Mouse (Mus musculus) c-Kit-positive CD71-negative TER-119-negative erythroid progenitor cells, embryonic 14.5 days (primary cell): ENCODE measurements around the gene Olfr1354.
"Not testable (repeated sequence)": the region's sequence is repeated elsewhere in the genome, so short reads cannot be mapped to it uniquely, and the experiment has no call there.

ENCODE experiments used
- DNase-seq: peaks from one replicate; pipeline ENCODE4 v3.0.0-alpha.2; 2013; ENCODE audit warnings: low read depth

Olfr1354 gene

GRCm38 (mm10) chr10:78912871-78913270 is at the start of gene Olfr1354:
Gene Olfr1354 (plus strand): TSS chr10:78913171.
- DNase-seq = not testable (repeated sequence)

DNA sequence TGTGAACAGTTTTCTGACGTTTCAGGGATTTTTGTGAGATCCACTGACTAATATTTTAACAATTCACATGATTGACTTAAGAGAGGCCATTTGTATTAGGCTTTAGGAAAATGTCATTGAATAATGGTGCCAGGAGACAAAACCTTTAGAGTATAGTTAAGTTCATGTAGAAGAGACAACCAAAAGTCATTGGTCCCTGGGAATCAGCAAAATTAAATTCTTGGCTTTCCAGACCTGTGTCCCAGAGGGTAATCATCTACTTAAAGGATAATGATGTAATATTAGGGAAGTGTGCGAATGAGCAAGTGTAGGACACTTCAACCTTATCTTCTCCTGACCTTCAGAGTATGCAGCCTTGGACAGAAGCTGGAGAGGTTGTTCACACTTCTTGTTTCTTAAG is 37.7 kb upstream of the Olfr1354 start, which contains the start of gene Olfr1355:
Gene Olfr1355, plus strand, starts transcription at position 301 of the 400 bp plus-strand sequence.
- DNase-seq = no peak

GRCm38 (mm10) chr10:78950336-78950735 is 37.4 kb downstream of the Olfr1354 start, which contains the start of gene Olfr8:
Gene Olfr8 (plus strand): TSS chr10:78950636.
- DNase-seq = not testable (repeated sequence)

GRCm38 (mm10) chr10:78963009-78963408 is 50.0 kb downstream of the Olfr1354 start, which contains the start of gene Olfr1353:
Gene Olfr1353 (plus strand): TSS chr10:78963309.
- DNase-seq = not testable (repeated sequence)
